Mouse (Mus musculus) thymus, postnatal 36 days (tissue): ENCODE measurements at regions not wholly inside any gene's neighbourhood (a gene's known extent, or its start where the extent isn't known, plus 50 kb on each side); places are given as distances from the start of the nearest gene placed in this dataset.
"Not testable (repeated sequence)": the region's sequence is repeated elsewhere in the genome, so short reads cannot be mapped to it uniquely, and the experiment has no call there.

ENCODE experiments used
- DNase-seq, 2 experiments: peaks; one replicate each; pipeline ENCODE4 v3.0.0; 2022; ENCODE audit warnings: mixed read lengths in 2 of 2

DNA sequence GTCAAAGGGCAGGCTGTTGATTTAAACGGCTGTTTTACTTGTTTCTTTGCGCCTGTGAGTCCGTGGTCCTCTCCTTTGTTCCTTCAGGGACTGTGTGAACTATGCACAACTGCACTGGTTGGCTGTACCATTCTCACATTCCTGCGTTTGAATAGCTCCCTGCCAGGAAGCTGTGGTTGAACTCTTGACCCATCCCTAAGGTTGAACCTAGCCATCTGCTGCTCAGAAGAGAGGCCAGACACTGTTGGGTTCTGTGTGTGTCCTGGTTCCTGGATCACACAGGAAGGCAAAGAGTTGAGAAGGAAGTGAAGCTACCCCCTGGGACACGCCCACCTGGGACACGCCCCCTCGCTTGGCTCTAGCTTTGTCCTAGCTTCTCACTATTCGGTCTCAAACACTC is 149.3 kb upstream of the Ubl3 start:
- no peak for DNase-seq

DNA sequence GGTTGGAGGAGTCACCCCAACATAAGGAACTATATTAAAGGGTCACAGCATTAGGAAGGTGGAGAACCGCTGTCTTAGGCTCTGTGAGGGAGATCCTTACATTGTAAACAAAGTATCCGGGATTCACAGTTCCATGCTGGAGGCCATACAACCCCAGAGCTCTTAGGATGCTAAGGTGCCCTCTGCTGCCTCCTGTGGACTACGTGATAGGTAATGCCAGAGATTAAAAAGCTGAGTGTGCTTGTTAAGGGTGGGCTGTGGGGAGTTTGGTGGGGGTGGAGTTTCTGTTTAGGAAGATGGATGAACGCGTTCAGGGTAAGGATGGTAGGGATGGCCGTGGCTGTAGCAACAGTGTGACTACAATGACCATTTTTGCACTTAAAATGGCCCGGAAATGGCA is 148.4 kb upstream of the Ubl3 start:
- no peak for DNase-seq

DNA sequence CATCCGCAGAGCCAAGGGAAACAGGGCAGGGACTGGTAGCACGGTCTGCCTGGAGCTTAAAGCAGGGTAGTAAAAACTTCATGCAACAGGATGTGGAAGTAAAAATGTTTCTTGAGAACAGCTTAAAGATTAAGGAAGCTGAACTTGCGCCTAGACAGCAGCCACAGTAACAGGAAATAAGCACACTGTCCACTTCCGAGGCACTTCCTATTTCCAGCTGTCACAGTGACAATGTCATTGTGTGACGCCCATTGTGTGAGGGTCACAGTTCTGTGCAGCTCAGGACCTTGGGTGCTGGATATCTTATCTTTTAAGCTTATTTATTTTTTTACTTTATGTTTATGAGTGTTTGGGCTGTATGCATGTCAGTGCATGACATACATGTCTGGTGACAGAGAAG is 147.7 kb upstream of the Ubl3 start:
- DNase-seq: no peak

DNA sequence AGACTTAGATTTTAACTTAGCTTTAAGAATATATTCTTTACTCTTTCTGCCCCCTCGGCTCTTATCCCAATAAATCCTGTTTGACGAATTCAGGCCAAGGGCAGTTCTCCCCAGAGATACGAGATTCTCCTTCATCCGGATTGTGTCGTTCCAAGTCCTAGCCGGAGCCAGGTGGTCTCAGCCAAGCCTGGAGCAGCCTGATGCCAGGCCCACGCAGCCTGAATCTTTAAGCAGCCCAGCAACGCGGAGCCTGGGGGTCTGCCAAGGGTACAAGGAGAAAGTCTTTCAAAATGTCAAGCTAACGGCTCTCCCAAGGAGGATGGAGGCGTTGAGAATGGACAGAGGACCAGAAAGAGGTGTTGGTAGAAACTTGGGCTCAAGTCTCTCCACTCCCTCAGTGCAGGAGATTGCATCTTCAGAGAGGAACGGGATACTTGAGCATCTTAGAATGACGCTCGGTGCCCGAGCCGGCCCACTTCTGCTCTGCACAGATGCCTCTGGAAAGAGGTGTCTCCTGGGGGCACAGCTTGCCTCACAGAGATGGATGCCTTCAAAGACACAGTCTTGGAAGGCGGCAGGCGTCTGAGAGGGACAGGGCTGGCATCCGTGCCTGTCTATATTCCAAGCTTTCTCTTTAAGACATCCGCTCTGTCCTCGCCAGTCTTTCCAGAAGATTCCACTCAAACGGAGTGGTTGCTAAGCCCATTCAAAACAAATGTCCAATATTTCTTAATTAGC is 145.2 kb upstream of the Ubl3 start:
- DNase-seq: no peak

DNA sequence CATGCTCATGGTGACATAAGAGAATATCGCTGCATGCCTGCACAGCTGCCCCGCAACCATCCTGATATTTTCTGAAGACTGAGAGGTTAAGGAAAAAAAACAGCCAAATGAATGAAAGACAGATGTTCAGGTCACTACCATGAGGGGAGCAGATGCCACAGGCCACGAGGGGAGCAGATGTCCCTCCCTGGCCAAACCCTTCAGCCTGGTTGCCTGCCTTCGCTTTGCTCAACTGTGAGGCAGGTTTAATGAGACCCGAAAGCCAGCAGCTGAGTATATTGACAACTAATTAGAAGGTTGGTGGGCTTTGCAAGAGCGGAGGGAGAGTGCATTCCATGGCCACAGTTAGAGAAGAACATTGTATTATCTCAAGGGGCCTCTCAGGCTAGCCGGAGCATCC is 141.8 kb upstream of the Ubl3 start:
- no peak for DNase-seq

DNA sequence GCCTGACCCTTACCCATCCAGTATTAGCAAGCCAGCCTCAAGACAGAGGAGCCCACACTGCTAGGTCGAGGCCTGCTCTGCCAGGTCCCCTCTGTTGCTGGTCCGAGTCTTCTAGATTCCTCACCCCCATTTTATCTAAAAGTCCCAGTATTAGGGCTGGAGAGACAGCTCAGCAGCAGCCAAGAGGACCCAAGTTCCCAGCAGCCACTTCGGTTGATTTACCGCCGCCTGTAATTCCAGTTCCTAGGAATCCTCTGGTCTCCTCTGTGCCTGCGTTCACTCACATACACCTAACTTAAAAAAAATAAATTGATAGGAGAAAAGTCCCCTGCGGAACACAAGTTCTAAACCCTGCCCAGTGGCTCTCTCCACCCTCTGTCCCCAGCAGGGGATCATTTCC is 138.9 kb upstream of the Ubl3 start:
- no peak for DNase-seq

DNA sequence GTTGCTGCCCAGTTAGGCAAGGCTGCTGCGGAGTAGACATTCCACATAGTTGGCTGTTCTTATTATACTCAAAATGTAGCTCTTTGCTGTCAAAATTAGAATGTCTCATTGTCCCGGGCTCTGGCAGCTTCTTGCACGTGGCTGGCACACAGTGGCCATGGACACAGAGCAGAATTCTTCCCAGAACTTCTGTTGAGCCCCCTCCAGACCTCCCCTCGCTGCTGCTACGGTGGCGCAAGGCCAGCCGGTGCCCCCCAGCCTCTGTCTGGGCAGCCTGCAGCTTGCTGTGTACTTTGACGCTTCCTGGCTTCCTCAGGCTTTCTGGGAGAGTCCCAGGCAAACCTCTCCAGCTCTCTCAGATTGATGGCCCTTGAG is 138.2 kb upstream of the Ubl3 start:
- DNase-seq: no peak

DNA sequence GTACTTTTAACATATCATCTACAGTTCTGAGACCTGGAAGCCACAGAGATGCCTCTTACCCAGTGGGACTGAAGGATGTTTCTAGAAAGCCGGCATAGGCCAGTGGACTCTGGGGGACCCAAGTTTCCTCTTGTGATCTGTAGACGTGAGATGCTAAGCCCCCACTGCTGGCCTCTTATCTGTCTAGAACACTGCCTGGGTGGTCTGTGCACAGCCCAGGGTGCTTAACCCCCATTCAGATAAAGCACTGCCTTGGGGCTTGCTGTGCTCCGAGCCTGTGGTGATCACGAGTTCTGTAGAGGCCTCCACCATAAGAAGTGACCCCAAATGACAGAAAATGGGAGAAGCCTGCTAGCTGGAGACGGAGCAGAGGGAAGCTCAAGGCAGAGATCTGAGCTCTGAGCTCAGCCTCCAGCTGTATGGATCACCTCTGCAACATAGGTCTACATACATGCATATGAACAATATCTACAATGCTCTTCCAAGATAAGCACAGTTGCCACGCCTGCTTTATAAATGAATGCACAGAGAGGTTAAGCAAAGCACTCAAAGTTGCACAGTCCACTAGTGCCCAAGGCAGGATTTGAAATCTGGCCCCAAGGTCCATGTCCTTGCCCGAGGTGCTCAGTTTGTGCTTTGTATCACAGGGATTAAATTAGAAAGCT is 137.7 kb upstream of the Ubl3 start:
- no peak for DNase-seq

DNA sequence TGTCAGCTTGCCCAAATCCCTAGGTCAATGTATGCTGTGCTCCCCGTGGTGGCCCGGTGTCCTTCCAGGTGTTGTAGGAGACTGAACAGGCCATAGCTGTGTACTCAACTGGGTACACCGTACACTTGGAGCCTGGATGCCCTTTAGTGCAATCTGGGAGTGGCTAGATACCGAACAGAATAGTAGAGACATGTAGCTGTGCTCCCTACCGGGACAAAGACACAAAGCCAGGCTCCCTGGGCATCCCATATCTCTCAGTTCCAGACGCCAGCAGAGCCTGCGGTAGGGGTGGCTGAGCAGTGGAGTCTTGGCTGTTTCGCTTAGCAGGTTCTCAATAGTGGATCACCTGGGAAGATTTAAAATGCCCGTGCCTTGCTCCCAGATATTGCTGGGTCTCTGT is 136.7 kb upstream of the Ubl3 start:
- DNase-seq: no peak

DNA sequence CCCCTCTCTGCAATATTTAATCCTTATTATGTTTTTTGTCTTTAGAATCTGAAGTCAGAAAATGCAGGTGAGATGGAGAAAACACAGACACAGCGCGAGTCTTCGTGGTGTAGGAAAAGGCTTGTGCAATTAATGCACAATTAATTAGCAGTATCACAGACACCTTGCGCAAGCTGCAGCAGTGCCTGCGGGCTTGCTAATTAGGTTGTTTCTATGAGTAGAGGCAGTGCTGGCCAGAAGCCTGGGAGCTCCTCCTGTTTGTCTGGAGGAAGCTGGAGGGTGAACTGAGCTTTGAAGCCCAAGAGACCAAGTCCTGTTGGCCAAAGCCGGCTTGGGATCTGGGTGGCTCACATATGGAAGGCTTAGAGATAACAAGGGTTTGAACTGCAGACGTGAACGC is 135.9 kb upstream of the Ubl3 start:
- DNase-seq: no peak

DNA sequence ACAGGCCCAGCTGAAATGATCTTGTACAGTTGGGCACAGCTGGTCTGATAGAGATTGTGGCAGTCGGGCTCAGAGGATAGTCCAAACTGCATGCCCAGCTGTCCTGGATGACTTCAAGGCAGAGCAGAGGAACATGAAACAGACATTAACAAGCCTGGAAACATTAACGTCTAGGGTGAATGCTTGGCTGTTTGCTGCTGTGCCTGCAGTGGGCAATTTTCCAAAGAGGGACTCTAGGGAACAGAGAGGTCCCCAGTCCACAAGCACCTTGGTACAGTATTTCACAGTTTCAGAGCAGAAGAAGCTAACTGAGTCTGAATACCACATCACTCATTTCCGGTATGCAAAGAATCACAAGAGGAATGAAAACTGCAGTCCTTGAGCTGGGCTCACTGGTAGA is 135.2 kb upstream of the Ubl3 start:
- no peak for DNase-seq

DNA sequence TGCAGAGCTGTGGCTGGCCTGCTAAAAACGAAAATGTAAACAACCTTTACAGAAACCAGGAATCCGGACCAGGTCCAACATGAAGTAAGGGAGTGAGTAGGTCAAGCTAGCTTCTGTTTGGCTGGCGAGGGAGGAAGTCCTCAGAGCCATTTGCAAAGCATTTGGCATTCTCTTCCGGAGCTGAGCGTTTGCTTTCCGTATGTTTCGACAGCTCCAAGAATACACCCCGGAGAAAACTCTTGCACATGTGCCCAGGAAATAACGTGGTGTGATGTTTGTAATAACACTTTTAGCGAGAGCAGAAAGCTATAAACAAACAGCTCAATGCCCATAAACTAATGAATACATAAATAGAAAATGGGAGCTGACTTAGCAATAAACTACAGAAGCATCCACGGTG is 131.6 kb upstream of the Ubl3 start:
- DNase-seq: no peak

DNA sequence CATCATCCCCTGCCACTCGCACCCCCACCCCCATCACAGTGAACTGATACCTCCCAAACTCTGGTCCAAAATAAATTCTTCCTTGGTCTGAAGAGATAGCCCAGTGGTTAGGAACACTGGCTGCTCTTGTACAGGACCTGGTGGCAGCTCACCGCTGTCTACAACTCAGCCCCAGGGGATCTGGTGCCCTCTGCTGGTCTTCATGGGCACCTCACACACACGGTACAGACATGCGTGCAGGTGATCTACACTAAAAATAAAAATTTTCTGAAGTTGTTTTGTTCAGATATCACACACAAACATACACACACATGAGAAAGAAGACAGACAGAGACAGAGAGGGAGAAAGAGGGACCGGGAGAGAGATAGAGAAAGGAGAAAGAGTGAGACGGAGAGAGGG is 130.0 kb upstream of the Ubl3 start:
- no peak for DNase-seq

DNA sequence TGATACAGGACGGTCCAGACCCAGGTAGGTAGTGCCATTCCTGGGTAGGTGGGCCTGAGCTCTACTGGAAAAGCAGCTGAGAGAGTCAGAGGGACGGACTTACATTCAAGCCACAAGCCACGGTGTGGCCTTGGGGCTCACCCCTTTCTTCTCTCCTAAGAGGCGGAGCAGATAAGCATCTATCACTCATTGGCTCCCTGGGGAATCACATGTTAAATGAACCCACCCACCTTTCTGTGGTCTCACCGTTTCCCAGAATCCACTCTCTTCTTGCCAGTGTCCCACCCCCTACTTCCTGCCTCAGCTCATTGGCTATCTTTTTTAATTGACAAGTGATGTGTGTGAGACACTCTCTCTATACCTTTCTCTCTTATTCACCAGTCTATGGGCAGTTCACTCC is 127.8 kb upstream of the Ubl3 start:
- no peak for DNase-seq

DNA sequence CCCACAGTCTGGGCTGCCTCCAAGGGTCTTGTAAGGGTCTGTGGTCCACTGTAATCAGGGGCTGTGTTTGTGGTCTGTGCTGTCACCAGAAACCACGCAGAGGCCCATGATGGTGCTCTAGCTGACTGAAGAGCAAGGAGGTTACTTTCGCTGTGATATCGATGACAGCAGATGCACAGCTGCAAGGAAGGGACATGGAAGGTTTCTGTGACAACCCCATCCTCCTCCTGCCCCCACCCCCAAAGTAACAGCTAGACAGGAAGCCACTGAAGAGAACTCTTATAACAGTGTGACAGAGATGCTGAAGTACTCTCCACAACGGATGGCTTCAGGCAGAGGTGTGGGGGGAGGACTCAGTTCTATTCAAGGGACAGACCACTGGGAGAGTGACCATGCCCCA is 127.0 kb upstream of the Ubl3 start:
- peak; percentile 16 to 41 for DNase-seq

DNA sequence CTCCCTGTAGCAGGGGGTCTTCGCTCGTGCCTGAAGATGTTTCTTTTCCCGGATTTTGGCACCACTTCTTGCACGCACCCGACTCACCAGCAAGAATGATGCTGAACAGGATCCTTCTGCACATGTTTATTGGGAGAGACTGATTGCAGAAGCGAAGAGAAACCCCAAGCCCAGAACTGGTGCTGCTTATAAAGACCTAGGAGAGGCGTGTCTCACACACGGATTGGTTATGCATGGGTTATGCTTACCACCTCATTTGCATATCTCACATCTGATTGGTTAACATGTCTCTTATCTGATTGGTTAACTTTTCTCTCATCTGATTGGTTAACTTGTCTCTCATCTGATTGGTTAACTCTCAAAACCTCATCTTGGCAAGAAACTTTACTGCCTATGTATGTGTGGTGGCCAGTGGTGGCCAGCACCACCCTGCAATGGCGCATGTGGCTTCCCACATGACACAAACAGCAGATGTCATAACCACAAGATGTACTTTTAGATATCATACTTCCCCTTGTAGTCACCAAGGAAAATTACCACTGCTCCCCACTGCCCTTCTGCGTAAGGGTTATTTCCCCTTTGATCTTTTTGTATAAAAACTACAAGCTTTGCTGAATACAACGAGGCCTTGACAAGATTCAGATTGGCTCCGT is 125.8 kb upstream of the Ubl3 start:
- not testable (repeated sequence) for DNase-seq

DNA sequence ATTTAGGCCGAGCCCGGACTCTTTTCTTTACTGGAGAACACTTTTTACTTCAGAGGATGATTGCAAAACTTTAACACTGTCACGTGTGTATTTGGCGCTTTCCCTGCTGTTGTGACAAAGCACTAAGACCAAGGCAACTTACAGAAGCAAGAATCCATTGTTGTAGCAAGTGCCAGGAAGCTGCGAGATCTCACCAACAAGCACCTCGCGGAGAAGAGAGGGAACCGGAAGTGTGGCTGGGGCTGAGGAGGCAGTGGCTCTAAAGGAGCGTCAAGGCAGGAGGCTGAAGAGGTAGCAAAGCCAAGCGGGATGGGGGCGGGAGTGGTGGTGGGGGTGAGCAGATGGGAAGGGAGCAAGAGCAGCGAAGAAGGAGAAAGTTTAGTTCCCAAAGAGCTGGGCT is 121.7 kb upstream of the Ubl3 start:
- DNase-seq: peak; percentile 7 to 26

DNA sequence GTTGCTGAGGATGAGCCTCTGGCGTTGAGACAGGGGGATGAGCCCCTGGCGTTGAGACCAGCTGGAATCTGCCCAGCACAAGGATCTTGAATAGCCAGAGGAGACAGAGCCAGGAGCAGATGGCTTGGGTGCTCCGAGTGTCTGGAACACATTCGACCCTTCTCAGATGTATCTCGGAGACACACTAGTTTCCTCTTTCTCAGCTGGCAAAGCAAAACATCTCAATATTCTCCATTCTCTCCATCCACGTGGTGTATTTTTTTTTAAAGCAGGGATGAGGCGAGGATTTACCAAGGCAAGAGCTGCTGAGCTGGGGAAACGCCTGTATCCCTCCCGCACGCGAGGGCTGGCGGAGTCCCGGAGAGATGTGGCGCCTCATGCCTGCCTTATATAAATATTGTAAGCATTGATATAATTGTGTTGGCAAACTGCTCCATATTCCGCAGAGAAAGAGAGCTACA is 109.7 kb upstream of the Ubl3 start:
- DNase-seq: no peak

DNA sequence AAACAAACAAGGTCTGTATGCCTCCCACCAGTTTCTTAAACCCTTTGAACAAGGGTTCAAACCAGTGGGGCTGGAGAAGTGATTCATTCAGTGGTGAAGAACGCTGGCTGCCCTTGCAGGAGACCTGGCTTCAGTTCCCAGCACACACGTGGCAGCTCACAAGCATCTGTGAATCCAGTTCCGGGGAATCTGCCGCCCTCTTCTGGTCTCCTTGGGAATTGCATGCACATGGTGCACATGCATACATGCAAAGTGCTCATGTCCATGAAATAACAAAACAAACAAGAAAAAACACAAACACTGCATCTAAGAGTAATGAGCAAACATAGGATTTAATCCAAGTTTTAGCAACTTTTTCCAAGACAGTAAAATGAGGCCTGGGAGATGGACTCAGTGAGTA is 108.5 kb upstream of the Ubl3 start:
- DNase-seq: peak; percentile 8 to 9

DNA sequence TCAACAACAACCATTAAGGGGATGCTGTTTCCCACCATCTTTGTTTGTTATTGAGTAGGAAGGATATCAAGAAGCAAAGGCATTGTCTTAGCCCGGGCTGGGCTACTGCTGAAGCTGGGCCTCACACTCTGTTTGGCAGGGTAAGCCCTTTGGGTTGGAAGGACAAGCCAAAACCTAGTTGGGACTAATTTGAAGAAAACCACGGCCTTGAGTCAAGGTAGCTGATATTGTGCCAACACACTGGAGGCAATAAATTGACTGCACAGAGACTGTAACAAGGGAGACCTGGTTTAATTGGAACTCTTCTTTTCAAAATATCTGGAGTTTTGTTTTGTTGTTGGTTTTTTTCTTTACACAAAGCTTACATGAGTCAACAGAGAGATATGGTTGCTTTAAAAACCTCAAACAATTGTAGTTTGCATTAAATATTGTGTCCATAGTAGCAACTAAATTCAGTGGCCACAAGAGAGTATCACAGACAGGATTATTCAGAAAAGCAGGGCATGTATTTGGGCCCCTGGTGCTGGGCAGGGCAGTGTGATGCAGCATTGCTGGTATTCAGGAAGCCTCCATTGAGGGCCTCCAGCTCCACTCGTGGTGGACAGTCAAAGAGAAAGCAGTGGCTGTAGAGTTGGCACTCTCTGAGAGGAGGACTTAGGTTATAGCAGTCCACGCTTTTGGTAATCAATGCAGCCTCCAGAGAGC is 105.5 kb upstream of the Ubl3 start:
- no peak for DNase-seq

DNA sequence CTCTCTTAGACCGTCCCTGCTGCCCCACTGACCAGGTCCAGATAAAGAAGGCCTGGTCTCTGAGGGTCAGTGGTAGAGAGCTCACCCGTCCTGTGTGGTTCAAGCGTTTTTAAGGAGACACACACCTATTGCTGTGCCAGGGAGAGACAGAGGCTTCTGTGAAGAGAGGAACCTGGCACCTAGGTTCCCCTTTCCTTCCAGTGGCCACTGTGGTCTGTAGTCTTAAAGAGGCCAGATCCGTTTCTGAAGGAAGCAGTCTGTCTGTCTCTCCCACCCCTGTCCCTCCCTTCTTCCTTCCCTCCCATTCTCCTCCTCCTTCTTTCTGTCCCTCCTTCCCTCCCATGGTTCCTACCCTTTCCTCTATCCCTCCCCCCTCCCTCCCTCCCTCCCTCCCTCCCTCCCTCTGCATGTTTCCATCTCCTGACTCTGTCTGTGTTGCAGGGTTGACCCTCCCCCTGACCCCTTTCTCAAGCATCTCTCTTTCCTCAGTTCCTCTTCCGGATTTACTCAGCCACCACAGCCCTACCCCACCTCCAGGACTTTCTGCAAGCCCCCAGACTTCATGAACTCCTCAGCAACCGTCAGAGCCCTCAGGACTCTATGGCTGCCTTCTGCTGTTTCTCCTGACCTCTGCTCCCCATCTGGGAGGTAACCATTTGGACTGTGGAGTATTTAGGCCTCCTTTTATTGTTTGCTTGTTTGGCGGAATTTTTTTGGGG is 100.1 kb upstream of the Ubl3 start:
- no peak for DNase-seq

DNA sequence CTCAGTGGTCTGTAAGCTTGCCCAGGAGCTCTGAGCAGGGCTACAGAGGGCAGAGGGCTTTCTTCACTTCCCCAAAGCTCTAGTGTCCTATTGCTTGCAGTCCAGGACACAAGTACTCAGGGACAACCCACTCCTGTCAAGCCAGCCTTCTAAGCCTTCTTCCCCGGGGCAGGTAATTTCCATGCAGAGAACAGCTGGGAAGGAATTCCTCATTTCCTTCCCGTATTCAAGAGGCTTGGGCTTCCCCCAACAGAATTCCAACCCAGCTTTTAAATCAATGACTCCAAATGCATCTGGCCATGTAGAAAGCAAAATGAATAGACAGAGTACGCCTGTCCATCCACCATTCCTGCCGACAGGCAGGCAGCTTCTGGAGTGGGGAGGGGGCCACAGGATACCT is 99.1 kb upstream of the Ubl3 start:
- DNase-seq: no peak

DNA sequence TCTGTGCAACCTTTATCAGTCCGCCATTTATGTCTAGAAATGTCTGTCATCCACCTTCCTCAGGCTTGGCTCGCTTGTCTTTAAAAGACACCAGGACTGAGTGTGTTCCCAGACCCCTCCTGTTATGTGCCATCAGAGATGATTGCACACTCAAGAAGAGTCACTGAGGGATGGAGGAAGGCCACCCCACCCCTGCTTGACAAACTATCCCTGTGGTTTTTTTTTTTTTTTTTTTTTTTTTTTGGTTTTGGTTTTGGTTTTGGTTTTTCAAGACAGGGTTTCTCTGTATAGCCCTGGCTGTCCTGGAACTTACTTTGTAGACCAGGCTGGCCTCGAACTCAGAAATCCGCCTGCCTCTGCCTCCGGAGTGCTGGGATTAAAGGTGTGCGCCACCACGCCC is 97.0 kb upstream of the Ubl3 start:
- DNase-seq: not testable (repeated sequence)
